Mouse (Mus musculus): Measurements from ENCODE around the gene Ormdl2. TPM values are rescaled to one million over a fixed set of nuclear protein-coding genes. Genes with fewer than 3 reads are reported as not detected.

The Ormdl2 gene
- total RNA-seq, 2 experiments from 2014 or later, result 6.5 to 10.2 TPM

Other genes starting within 250 kb of the Ormdl2 start
- gene Erbb3, start 232.0 kb downstream of the Ormdl2 start, total RNA-seq (2021), result 1 to 10 TPM; 6.8 to 7.8 TPM
- gene Rps26, start 194.9 kb downstream of the Ormdl2 start, total RNA-seq (2021), result 100 to 1,000 TPM; 264 to 297 TPM
- gene Ikzf4, start 175.7 kb downstream of the Ormdl2 start, total RNA-seq (2021), result 1 to 10 TPM; 1.3 to 1.5 TPM
- gene Suox, start 147.6 kb downstream of the Ormdl2 start, total RNA-seq (2021), result 10 to 100 TPM; 17.3 to 17.4 TPM
- gene Rab5b, start 125.4 kb downstream of the Ormdl2 start, total RNA-seq (2021), result 10 to 100 TPM; 66.5 to 71.8 TPM
- under 1 TPM; 0.66 to 0.93 TPM for gene Pmel, start 117.5 kb downstream of the Ormdl2 start, total RNA-seq (2021)
- 10 to 100 TPM; 18.9 to 19.9 TPM for gene Cdk2, start 116.6 kb downstream of the Ormdl2 start, total RNA-seq (2021)
- 10 to 100 TPM; 12.4 to 15.7 TPM for gene Dgka, start 76.8 kb downstream of the Ormdl2 start, total RNA-seq (2021)
- 1 to 10 TPM; 8.5 to 9.0 TPM for gene Pym1, start 73.8 kb downstream of the Ormdl2 start, total RNA-seq (2021)
- 1 to 10 TPM; 4.5 to 5.8 TPM for gene Mmp19, start 30.7 kb downstream of the Ormdl2 start, total RNA-seq (2021)
- 10 to 100 TPM; 37.9 to 38.7 TPM for gene Dnajc14, start 17.6 kb downstream of the Ormdl2 start, total RNA-seq (2021)
- 10 to 100 TPM in 1 of 2 experiments, 1 to 10 TPM in 1; 8.6 to 11.1 TPM for gene Tmem198b, start 17.3 kb downstream of the Ormdl2 start, total RNA-seq (2021)
- 10 to 100 TPM; 40.9 to 44.9 TPM for gene Sarnp, start 4.3 kb downstream of the Ormdl2 start, total RNA-seq (2021)
- gene Gdf11, start 70.1 kb upstream of the Ormdl2 start, total RNA-seq (2021), result 1 to 10 TPM; 2.8 TPM
- gene Cd63, start 79.3 kb upstream of the Ormdl2 start, total RNA-seq (2021), result 100 to 1,000 TPM; 127 to 131 TPM
- gene Rdh5, start 101.2 kb upstream of the Ormdl2 start, total RNA-seq (2021), result 1 to 10 TPM; 8.6 to 9.5 TPM
- 100 to 1,000 TPM; 177 to 183 TPM for gene Bloc1s1, start 102.4 kb upstream of the Ormdl2 start, total RNA-seq (2021)
- 100 to 1,000 TPM; 163 to 167 TPM for gene Itga7, start 112.2 kb upstream of the Ormdl2 start, total RNA-seq (2021)
- not detected for gene Mettl7b, start 139.3 kb upstream of the Ormdl2 start, total RNA-seq (2021)
- not detected for gene Olfr9, start 167.8 kb upstream of the Ormdl2 start, total RNA-seq (2021)
- gene Olfr763, start 189.1 kb upstream of the Ormdl2 start, total RNA-seq (2021), result not detected
- not detected for gene Olfr764-ps1, start 218.3 kb upstream of the Ormdl2 start, total RNA-seq (2021)
- not detected for gene Olfr765, start 228.4 kb upstream of the Ormdl2 start, total RNA-seq (2021)
- gene Olfr766-ps1, start 247.3 kb upstream of the Ormdl2 start, total RNA-seq (2021), result not detected